Mouse (Mus musculus) liver, embryonic 15.5 days (tissue): ENCODE results near the gene 4632433K11Rik. TPM values are rescaled to one million over a fixed set of nuclear protein-coding genes. Genes with fewer than 3 reads are reported as not detected.

ENCODE experiments used
- ATAC-seq: fragments of 200-750 bp; cut with Nextera tagmentation; 2 replicates; pipeline ENCODE4 v1.8.0; 2017; ENCODE audit warnings: moderate number of reproducible peaks, mild to moderate bottlenecking, moderate library complexity; ENCODE audit not compliant: insufficient read depth
- H3K27ac ChIP-seq: fragments of 300-500 bp; sonication (generic); replicated peaks from 2 replicates; pipeline ENCODE4 v1.5.1; 2015; ENCODE audit warnings: mild to moderate bottlenecking, inconsistent platforms
- H3K27me3 ChIP-seq: fragments of 300-500 bp; sonication (generic); 2 replicates; pipeline ENCODE4 v1.6.1; 2015; ENCODE audit warnings: mild to moderate bottlenecking, inconsistent platforms
- H3K36me3 ChIP-seq: fragments of 300-500 bp; sonication (generic); replicated peaks from 2 replicates; pipeline ENCODE4 v1.6.1; 2015; ENCODE audit warnings: moderate library complexity, mild to moderate bottlenecking, inconsistent platforms
- H3K4me1 ChIP-seq: fragments of 300-500 bp; sonication (generic); replicated peaks from 2 replicates; pipeline ENCODE4 v1.6.1; 2015; ENCODE audit warnings: inconsistent platforms
- H3K4me2 ChIP-seq: fragments of 300-500 bp; sonication (generic); 2 replicates; pipeline ENCODE4 v1.6.1; 2015; ENCODE audit warnings: moderate library complexity, mild to moderate bottlenecking, inconsistent platforms
- H3K4me3 ChIP-seq: fragments of 300-500 bp; sonication (generic); replicated peaks from 2 replicates; pipeline ENCODE4 v1.5.1; 2015; ENCODE audit warnings: mild to moderate bottlenecking, inconsistent platforms
- H3K9ac ChIP-seq: fragments of 300-500 bp; sonication (generic); 2 replicates; pipeline ENCODE4 v1.6.1; 2015; ENCODE audit warnings: moderate library complexity, mild to moderate bottlenecking, inconsistent platforms
- H3K9me3 ChIP-seq: fragments of 300-500 bp; sonication (generic); replicated peaks from 2 replicates; pipeline ENCODE4 v1.6.1; 2016; ENCODE audit warnings: inconsistent platforms
- WGBS: fragments of 180-500 bp; shearing (Covaris S2); methylation state at CpG from one replicate; pipeline ENCODE4 v1.1.7; 2015; ENCODE audit warnings: mixed read lengths; ENCODE audit not compliant: insufficient replicate concordance; 5-methylcytosine and 5-hydroxymethylcytosine counted together
- polyA plus RNA-seq: library from polyadenylated mRNA; unstranded; fragments of >200 nt; fragmentation: Nextera tagmentation; extraction: Ambion mirVana; gene quantifications from 2 replicates; pipeline ENCODE4 v1.2.1, GENCODE M21; 2015

Gene 4632433K11Rik
- polyA plus RNA-seq, 1 experiment from 2014 or later, result not detected

GRCm38 (mm10) chr7:5044981-5045380 lies 11.1 kb downstream of the 4632433K11Rik start:
- no peaks in the 10 kb centered on the region; the same call in 1 of the 2 replicates for H3K4me1 ChIP-seq
- peaks cover 19% of the 10 kb centered on the region for H3K27me3 ChIP-seq
- 24% methylated on average over 2 of the region's 2 CpGs for WGBS
- H3K36me3 ChIP-seq, result no peaks in the 10 kb centered on the region
- no peak overlapping the region for H3K27ac ChIP-seq
- no peak overlapping the region for H3K4me2 ChIP-seq
- no peak for ATAC-seq
- no peak overlapping the region for H3K9ac ChIP-seq
- H3K4me3 ChIP-seq, result no peak overlapping the region
- H3K9me3 ChIP-seq, result no peaks in the 10 kb centered on the region

DNA sequence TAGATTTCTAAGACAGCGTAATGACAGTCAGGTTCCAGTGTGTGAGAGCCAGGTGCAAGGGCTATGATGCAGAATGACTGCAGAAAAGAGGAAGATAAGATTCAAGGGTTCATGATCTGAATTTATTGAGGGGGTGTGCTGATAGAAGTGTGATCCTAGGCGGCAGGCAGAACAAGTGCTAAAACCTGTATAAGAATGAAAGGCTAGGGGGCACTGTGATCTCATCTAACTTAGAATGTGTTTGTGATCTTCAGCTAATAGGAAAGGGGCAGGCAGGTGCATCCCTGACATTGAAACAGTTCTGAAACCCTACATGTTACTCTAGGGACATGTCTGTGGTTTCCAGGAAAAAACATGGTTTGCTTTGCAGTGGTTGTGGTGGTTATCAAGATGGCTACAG lies 12.2 kb downstream of the 4632433K11Rik start:
- ATAC-seq, result no peak
- no peak overlapping the region for H3K27ac ChIP-seq
- no peak overlapping the region for H3K4me2 ChIP-seq
- H3K4me3 ChIP-seq, result no peak overlapping the region
- H3K9me3 ChIP-seq, result no peaks in the 10 kb centered on the region
- 64% methylated on average over 2 of the region's 2 CpGs for WGBS
- H3K36me3 ChIP-seq, result no peaks in the 10 kb centered on the region
- H3K9ac ChIP-seq, result no peak overlapping the region
- peaks cover 5% of the 10 kb centered on the region; the same call in 1 of the 2 replicates for H3K4me1 ChIP-seq
- peaks cover 30% of the 10 kb centered on the region for H3K27me3 ChIP-seq

DNA sequence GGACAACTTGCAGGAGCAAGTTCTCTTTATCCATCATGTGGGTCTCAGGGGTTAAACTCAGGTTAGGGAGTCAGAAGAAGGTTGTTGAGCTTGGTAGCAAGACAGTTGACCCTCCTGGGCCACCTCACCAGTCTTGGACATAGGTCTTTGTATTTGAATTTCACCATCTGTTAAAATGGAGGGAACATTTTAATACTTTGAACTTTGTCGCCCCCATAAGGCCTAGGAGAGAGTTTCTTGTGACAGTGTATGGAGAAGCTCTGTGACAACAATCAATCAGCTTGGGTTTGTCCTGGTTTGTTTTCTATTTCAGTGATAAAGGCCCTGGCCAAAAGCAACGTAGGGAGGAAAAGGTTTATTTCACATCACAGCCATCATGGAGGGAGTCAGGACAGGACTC lies 13.4 kb downstream of the 4632433K11Rik start:
- no peak overlapping the region for H3K4me3 ChIP-seq
- H3K27ac ChIP-seq, result no peak overlapping the region
- H3K36me3 ChIP-seq, result no peaks in the 10 kb centered on the region
- 6% methylated on average over 2 of the region's 2 CpGs for WGBS
- H3K4me2 ChIP-seq, result no peak overlapping the region
- no peak overlapping the region for H3K9ac ChIP-seq
- H3K27me3 ChIP-seq, result peaks cover 42% of the 10 kb centered on the region
- H3K9me3 ChIP-seq, result no peaks in the 10 kb centered on the region
- ATAC-seq, result no peak
- peaks cover 12% of the 10 kb centered on the region; the same call in 1 of the 2 replicates for H3K4me1 ChIP-seq

GRCm38 (mm10) chr7:5051193-5052192 lies 17.6 kb downstream of the 4632433K11Rik start, which contains the start of gene Zfp580:
Gene Zfp580 (plus strand): TSS chr7:5051538.
- H3K27me3 ChIP-seq, result peaks cover 84% of the 10 kb centered on the region

GRCm38 (mm10) chr7:5052438-5052837 lies 18.5 kb downstream of the 4632433K11Rik start:
- ATAC-seq, result no peak
- WGBS, result 4% methylated on average over 12 of the region's 12 CpGs
- no peak overlapping the region for H3K27ac ChIP-seq
- no peaks in the 10 kb centered on the region for H3K9me3 ChIP-seq
- H3K4me3 ChIP-seq, result peak overlapping the region; percentile 61; the same call in 1 of the 2 replicates
- H3K4me2 ChIP-seq, result 0 out of 2 replicates have a peak overlapping the region, but pooled peaks have one; percentile 36
- peaks cover 27% of the 10 kb centered on the region for H3K4me1 ChIP-seq
- H3K9ac ChIP-seq, result no peak overlapping the region
- no peaks in the 10 kb centered on the region for H3K36me3 ChIP-seq
- peaks cover 93% of the 10 kb centered on the region for H3K27me3 ChIP-seq

More at GRCm38 (mm10) chr7:5051193-5052192, 17.6 kb downstream of the 4632433K11Rik start, which contains the start of gene Zfp580:
- Histone ChIP-seq H3K27ac (no peak within 1 kb of the TSS), H3K36me3 (no peaks in the 10 kb centered on the region), H3K9me3 (no peaks in the 10 kb centered on the region), H3K4me3 (peak within 1 kb of the TSS; percentile 61), H3K9ac (peak within 1 kb of the TSS; percentile 50), H3K4me2 (peak within 1 kb of the TSS; percentile 72), H3K4me1 (peaks cover 22% of the 10 kb centered on the region)
- 1% methylated on average over 65 of the region's 65 CpGs for WGBS
- peak; percentile 61 for ATAC-seq

- H3K27ac ChIP-seq, result no peak overlapping the region
- H3K27me3 ChIP-seq, result peaks cover 98% of the 10 kb centered on the region
- ATAC-seq, result no peak
- WGBS, result 5% methylated on average over 45 of the region's 45 CpGs
- H3K9ac ChIP-seq, result no peak overlapping the region
- peaks cover 27% of the 10 kb centered on the region for H3K4me1 ChIP-seq
- peak overlapping the region; percentile 36 for H3K4me2 ChIP-seq
- H3K9me3 ChIP-seq, result no peaks in the 10 kb centered on the region
- no peaks in the 10 kb centered on the region for H3K36me3 ChIP-seq
- peak overlapping the region; percentile 14; the same call in 1 of the 2 replicates for H3K4me3 ChIP-seq
Observed at GRCm38 (mm10) chr7:5052931-5053343, 19.0 kb downstream of the 4632433K11Rik start.

DNA sequence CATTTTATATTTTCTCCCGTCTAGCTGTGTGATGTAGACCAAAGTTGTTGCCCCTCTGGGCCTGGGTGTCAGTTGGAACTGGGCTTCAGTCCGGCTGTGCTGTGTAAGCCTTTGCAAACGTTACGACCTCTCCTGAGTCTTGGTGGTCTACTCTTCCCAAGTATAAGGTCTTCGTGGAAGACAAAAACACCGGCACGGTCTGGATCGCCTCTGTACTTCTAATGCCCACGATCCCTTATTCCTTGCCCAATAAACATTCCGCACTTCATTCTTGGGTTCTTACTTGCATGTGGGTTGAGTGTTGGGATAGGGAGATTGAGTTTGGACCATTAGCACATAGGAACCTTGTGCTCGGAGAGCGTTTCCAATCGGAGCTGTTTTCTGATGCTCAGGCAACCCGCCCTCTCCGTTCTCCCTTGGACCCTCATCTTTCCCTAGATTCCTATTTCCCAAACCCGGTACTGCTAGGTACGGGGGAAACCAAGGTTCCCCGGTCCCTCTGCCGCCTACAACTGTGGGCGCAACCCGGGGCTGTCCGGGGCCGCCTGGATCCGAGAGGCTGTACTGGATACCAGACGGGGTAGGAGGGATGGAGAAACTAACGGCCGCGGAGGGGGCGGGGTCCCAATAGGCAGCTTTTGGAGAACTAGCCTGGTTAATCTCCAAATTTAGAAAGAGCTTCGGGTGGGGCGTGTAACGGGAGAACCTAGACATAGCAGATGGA lies 19.7 kb downstream of the 4632433K11Rik start:
- Histone ChIP-seq H3K9me3 (no peaks in the 10 kb centered on the region), H3K27ac (no peak overlapping the region), H3K27me3 (peaks cover 100% of the 10 kb centered on the region), H3K9ac (no peak overlapping the region), H3K4me3 (peak overlapping the region; percentile 44), H3K4me2 (peak overlapping the region; percentile 47), H3K36me3 (no peaks in the 10 kb centered on the region), H3K4me1 (peaks cover 27% of the 10 kb centered on the region)
- ATAC-seq, result no peak
- WGBS, result 9% methylated on average over 32 of the region's 32 CpGs

GRCm38 (mm10) chr7:5056651-5057263 lies 22.8 kb downstream of the 4632433K11Rik start:
- Histone ChIP-seq H3K4me1 (peaks cover 33% of the 10 kb centered on the region), H3K27ac (no peak overlapping the region), H3K9me3 (no peaks in the 10 kb centered on the region), H3K4me3 (peak overlapping the region; percentile 16; the same call in 1 of the 2 replicates), H3K27me3 (peaks cover 80% of the 10 kb centered on the region), H3K4me2 (peak overlapping the region; percentile 52), H3K36me3 (no peaks in the 10 kb centered on the region), H3K9ac (no peak overlapping the region)
- no peak for ATAC-seq
- 4% methylated on average over 55 of the region's 55 CpGs for WGBS

- Histone ChIP-seq H3K4me3 (no peak overlapping the region), H3K36me3 (no peaks in the 10 kb centered on the region), H3K9me3 (no peaks in the 10 kb centered on the region), H3K27ac (no peak overlapping the region), H3K4me1 (peaks cover 31% of the 10 kb centered on the region), H3K4me2 (no peak overlapping the region), H3K9ac (no peak overlapping the region), H3K27me3 (peaks cover 73% of the 10 kb centered on the region)
- 32% methylated on average over 8 of the region's 8 CpGs for WGBS
- no peak for ATAC-seq
Observed at GRCm38 (mm10) chr7:5057381-5057780, 23.5 kb downstream of the 4632433K11Rik start.

GRCm38 (mm10) chr7:5057804-5058203 lies 23.9 kb downstream of the 4632433K11Rik start:
- 27% methylated on average over 11 of the region's 11 CpGs for WGBS
- ATAC-seq, result no peak

More at GRCm38 (mm10) chr7:5057804-5058203, 23.9 kb downstream of the 4632433K11Rik start:
- Histone ChIP-seq H3K27me3 (peaks cover 69% of the 10 kb centered on the region), H3K4me2 (no peak overlapping the region), H3K4me1 (peaks cover 27% of the 10 kb centered on the region), H3K4me3 (no peak overlapping the region), H3K27ac (no peak overlapping the region), H3K9ac (no peak overlapping the region), H3K36me3 (no peaks in the 10 kb centered on the region), H3K9me3 (no peaks in the 10 kb centered on the region)
